Mouse (Mus musculus) kidney, adult 2 months (tissue): ENCODE measurements around the gene Cdip1.

Source experiments
- CTCF ChIP-seq: fragments of 200-500 bp; conservative IDR thresholded peaks from 2 replicates; pipeline ENCODE4 v1.5.1; 2011; ENCODE audit warnings: low read depth, mild to moderate bottlenecking, control low read depth, low read length, moderate library complexity, mixed read lengths; ENCODE audit not compliant: insufficient read depth, insufficient read length
- POLR2A ChIP-seq: fragments of 200-500 bp; IDR thresholded peaks from one replicate; pipeline ENCODE4 v1.6.1; 2011; ENCODE audit warnings: low read depth, low read length, control low read depth

DNA sequence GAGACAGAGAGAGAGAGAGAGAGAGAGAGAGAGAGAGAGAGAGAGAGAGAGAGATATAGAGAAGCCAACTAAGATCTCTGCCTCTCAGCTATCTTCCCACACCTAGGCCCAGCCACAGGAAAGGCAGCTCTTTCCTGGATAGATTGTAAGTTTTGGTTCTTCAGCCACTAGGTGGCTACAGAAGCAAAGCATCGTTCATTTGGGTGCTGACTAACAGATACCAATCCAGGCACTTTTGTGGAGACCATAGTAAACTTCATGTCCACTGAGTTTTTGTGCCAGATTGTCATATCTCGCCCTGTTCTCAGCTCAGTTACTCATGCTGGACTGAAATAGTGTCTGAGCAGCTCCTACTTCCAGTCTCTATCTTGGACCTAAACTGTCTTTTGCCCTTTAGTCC, 26.8 kb downstream of the Cdip1 start:
- TF ChIP-seq CTCF (peak; percentile 55), POLR2A (no peak)
